Mouse (Mus musculus) thymus, adult 2 months (tissue): ENCODE measurements around the gene Btbd11.

Experiments used
- CTCF ChIP-seq: fragments of 200-500 bp; IDR thresholded peaks from 2 replicates; pipeline ENCODE4 v1.5.1; 2012; ENCODE audit warnings: mild to moderate bottlenecking, control low read depth, low read length, moderate library complexity, borderline replicate concordance; ENCODE audit not compliant: control insufficient read depth, poor library complexity, insufficient read depth; ENCODE audit errors: extremely low read depth
- POLR2A ChIP-seq: fragments of 200-500 bp; IDR thresholded peaks from 2 replicates; pipeline ENCODE4 v1.6.1; 2012; ENCODE audit warnings: mild to moderate bottlenecking, low read length, control low read depth, moderate library complexity; ENCODE audit not compliant: control insufficient read depth, poor library complexity, insufficient read depth; ENCODE audit errors: extremely low read depth

DNA sequence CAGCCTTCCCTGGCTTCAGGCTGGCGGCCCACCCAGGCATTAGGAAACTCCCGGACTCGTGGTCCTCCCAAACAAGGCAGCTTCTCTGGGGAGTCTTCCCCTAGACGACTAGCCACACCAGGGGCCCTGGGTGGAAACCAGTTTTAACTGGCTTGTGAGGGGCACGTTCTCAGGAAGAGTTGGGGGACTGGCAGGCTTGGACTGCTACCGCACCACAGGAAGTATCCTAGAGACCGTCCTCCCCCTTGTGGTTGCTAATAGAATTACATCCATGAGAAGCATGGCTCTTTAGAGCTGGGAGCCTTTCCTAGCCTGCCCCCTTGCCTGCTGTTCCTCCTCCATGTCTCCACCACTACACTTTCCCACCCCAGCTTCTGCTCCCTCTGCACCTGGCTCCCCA is 265.1 kb downstream of the Btbd11 start:
- TF ChIP-seq CTCF (peak; percentile 48; the same call in 1 of the 2 replicates), POLR2A (no peak)
